27 mouse cellular contexts compared by ENCODE assay signal in the genomic region with DNA sequence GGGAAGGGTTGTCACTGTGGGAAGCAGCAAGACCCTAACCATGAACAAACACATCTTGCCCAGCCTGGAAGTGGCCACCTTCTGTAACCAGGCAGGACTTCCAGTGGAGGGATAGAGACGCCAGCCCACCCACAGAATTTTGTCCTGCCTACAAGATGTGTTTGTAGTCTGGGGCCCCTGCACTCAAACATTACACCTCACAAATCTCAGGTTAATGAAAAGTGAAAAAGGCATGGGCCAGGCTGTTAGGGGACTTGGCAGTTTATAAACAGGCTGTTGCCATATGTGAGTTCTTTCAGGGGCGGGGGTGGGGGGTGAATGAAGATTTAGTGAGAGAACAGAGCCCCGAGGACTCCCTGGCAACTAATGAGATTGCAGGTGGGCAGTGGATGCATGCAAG.
"Had no signal": no experiment of that assay in that cellular context is flagged by ENCODE, and none has a peak within 500 bp of the region (broad histone marks: within the 10 kb centered on the region; RNA-seq: fewer than 3 reads in every experiment).

No protein-coding gene starts in this region.

- H3K4me1 ChIP-seq: embryonic facial prominence, embryonic 10.5 days; embryonic facial prominence, embryonic 12.5 days; embryonic facial prominence, embryonic 13.5 days; embryonic facial prominence, embryonic 15.5 days; forebrain, embryonic 10.5 days; forebrain, embryonic 12.5 days; forebrain, embryonic 13.5 days; forebrain, embryonic 15.5 days had no signal

- H3K9ac ChIP-seq: embryonic facial prominence, embryonic 12.5 days; embryonic facial prominence, embryonic 13.5 days; embryonic facial prominence, embryonic 15.5 days; forebrain, embryonic 12.5 days; forebrain, embryonic 13.5 days; forebrain, embryonic 15.5 days; forebrain, postnatal 0 days had no signal

- ATAC-seq: forebrain, embryonic 13.5 days; forebrain, embryonic 14.5 days; forebrain, embryonic 15.5 days; forebrain, embryonic 16.5 days; forebrain, postnatal 0 days had no signal

- DNase-seq: cerebellum, adult 2 months; cerebellum, adult 8-10 months; cerebellum, adult 9-11 months; cerebellum, postnatal 10 days; cerebellum, postnatal 14 days; cerebellum, postnatal 25 days; cerebellum, postnatal 36 days; embryo, embryonic 11 days; forebrain, postnatal 0 days; gastrocnemius, adult 2 months; gastrocnemius, postnatal 10 days; gastrocnemius, postnatal 14 days; gastrocnemius, postnatal 25 days; gastrocnemius, postnatal 36 days; heart, adult 18-20 months; heart, adult 2 months had no signal

- H3K4me2 ChIP-seq: embryonic facial prominence, embryonic 12.5 days; embryonic facial prominence, embryonic 13.5 days; embryonic facial prominence, embryonic 15.5 days; forebrain, embryonic 12.5 days; forebrain, embryonic 13.5 days; forebrain, embryonic 15.5 days had no signal

- H3K36me3 ChIP-seq: forebrain, embryonic 12.5 days; forebrain, embryonic 15.5 days had no signal

- H3K27ac ChIP-seq: embryonic facial prominence, embryonic 10.5 days; embryonic facial prominence, embryonic 12.5 days; embryonic facial prominence, embryonic 13.5 days; embryonic facial prominence, embryonic 15.5 days; forebrain, embryonic 10.5 days; forebrain, embryonic 12.5 days; forebrain, embryonic 13.5 days; forebrain, embryonic 15.5 days; gastrocnemius, adult 2 months; heart, adult 2 months had no signal

- H3K27me3 ChIP-seq: embryonic facial prominence, embryonic 12.5 days; embryonic facial prominence, embryonic 13.5 days; embryonic facial prominence, embryonic 15.5 days; forebrain, embryonic 12.5 days; forebrain, embryonic 13.5 days; forebrain, embryonic 15.5 days had no signal

- H3K9me3 ChIP-seq: embryonic facial prominence, embryonic 10.5 days; embryonic facial prominence, embryonic 12.5 days; embryonic facial prominence, embryonic 13.5 days; embryonic facial prominence, embryonic 15.5 days; forebrain, embryonic 10.5 days; forebrain, embryonic 12.5 days; forebrain, embryonic 13.5 days; forebrain, embryonic 15.5 days had no signal

- H3K4me3 ChIP-seq: embryonic facial prominence, embryonic 10.5 days; embryonic facial prominence, embryonic 12.5 days; embryonic facial prominence, embryonic 13.5 days; embryonic facial prominence, embryonic 15.5 days; erythroblast, embryonic 14.5 days; forebrain, embryonic 10.5 days; forebrain, embryonic 12.5 days; forebrain, embryonic 13.5 days; forebrain, embryonic 15.5 days; gastrocnemius, adult 2 months; heart, adult 2 months had no signal
